Mouse (Mus musculus) kidney, postnatal 25 days (tissue): ENCODE data around the gene Txn2.

Experiments
- DNase-seq, 2 experiments: peaks; one replicate each; pipeline ENCODE4 v3.0.0; 2021; ENCODE audit warnings: mixed read lengths in 2 of 2

Txn2 gene

DNA sequence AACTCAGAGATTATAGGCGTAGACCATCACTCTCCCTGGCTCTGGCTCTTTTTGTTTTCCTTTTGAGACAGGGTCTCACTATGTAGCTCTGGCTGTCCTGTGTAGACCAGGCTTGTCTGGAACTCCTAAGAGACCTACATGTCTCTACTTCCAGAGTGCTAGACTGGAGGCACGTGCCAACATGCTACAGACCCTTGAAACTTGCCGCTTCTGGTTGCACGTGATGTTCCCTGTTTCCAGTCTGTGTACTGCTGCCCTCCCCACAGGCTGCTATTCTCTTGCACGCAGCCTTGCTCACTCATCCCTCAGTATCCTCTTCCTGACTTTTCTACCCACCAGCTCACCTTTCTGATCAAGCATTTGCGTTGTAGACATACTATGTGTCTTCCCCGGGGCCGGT lies 22.7 kb downstream of the Txn2 start:
- DNase-seq: peak in 1 of 2 experiments; percentile 46

DNA sequence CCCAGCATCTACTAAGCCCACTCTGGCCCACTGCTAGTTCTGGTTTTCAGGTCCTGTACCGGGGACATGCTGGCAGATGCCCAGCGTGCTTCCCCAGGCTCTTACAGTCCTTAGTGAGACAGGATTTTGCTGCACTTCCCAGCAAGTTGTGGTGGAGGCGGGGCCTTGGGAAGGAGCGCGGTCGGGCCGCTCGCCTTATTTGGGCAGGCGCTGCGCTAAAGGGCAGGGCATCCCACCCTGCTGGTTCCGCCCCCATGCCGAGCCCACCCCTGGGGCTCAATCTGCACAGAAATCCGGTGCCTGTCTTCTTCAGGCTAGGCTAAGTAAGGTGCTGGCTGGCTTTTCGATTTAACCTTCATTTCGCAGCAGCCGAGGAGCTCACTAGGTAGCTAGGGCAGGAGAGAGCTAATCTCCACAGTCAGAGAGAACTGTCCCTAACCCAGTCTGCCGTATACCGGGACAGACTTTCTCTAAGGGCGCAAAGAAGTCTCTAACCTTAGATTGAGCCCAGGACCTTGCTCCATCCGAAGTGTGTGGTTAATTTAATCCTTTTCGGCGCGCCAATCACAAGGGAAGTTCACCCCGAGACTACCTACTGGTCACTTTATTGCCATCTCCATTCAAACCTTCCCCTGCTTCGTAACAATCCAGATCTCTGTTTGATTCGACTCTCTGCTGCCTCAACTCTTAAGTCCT lies 23.4 kb downstream of the Txn2 start:
- DNase-seq: peak; percentile 82 to 92

DNA sequence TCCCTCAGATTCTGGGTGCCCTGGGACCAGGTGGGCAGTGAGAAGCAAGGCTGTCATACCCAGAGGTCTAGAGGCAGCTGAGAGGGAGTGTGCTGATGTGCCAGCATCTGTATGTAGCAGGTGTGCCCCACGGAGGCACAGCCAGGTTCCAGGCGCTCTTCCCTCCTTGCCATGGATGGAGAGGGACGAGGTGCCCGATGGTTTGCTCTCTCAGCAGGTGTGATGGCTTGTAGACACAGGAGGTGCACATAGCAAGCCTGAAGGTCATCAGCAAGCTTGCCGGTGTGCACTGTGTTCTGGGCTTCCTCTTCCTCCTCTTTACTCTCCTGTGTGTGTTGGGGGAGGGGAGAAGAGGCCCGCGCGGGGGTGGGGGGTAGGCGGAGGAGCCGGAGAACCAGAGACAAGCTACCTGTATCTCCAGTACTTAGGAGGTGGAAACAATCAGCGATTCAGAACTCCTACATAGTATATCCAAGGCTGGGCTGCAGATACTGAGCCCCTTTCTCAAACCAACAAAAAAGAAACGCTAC lies 24.4 kb downstream of the Txn2 start:
- DNase-seq: peak in 1 of 2 experiments; percentile 42

DNA sequence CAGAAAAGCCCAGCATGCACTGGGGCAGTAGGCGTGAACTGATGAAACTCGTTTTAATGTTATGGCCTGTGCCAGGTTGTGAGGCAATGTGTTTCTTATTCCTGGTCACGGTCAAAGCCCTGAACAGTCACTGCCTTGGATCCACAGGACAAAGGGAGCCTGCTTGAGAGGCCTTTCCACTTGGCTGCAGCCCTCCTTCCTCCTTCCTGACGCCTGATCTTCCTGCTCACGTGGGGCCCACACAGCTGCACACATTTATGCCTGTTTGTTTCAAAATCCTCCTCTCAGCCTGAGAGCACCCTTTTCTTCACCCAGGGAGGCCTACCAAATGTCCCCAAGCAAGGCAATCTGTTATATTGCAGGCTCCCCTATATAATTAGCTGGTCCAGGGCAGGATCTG lies 25.6 kb downstream of the Txn2 start:
- DNase-seq: peak; percentile 41 to 77

DNA sequence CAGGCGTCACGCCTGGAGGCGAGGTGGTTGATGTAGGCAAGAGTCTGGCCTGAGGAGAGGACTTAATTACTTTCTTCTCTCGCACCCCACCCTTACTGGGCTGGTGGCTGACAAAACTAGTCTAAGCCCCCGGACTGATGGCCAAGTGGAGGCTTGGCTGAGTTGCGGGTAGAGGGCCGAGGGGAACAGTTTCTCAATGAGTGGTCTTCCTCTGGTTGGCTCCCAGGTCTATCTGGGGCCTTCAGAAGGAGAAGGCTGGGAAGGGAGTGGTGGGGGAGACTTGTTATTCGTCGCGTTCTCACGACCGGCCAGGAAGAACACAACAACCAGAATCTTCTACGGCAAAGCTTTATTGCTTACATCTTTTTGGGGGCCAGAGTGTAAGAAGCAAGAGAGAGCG lies 33.9 kb downstream of the Txn2 start:
- DNase-seq: peak in 1 of 2 experiments; percentile 37

DNA sequence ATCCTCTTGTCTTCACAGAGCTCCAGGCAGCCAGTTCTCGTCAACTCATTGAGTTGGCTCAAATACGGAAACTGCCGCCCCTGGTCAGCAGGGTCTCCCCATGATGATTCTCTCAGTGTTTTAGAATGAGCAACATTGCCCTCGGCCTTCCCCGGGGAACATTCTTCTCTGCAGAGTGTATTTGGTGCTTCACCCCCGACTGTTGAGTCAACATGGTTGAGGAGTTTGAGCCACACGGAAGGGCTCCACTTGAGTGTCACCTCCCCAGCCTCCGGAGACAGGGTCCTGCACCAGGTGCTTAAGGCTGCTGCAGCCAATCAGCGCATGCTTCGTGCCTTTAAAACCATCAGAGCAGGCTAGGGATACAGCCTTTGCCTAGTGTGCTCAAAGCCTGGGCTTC lies 35.5 kb downstream of the Txn2 start:
- no peak for DNase-seq

DNA sequence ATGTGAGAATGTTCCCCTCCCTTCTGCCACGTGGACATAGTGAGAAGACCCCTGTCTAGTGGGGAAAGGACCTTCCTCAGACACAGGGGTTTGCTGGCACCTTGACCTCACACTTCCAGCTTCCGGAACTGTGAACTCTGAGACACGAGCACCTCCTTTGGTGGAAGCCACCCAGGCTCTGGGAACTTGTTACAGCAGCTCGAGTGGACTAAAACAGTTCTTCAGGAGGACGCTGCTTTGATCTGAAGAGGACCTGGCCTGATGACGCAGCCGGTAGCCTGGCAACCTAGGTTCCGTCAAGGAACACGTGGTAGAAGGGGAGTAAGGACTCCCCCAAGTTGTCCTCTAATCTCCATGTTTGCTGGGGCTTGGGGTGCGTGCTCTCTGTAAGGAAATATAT lies 36.4 kb downstream of the Txn2 start:
- DNase-seq: no peak

DNA sequence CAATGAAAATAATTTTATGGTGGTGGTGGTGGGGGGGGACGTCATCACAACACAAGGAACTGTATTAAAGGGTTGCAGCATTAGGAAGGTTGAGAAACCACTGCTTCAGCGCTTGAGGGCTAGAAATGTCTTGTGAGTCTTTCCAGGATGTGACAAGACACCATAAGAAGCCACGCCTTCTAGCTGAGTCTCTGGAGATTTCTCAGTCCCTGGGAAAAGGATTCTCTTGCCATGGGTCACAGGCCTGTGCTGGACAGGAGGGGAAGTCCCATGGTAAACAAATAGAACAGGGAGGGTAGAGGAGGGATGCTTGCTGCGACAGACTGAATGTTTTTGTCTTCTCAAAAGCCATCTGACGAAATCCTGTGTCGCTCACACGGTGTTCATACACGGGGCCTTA lies 37.0 kb downstream of the Txn2 start:
- DNase-seq: peak; percentile 65 to 78

DNA sequence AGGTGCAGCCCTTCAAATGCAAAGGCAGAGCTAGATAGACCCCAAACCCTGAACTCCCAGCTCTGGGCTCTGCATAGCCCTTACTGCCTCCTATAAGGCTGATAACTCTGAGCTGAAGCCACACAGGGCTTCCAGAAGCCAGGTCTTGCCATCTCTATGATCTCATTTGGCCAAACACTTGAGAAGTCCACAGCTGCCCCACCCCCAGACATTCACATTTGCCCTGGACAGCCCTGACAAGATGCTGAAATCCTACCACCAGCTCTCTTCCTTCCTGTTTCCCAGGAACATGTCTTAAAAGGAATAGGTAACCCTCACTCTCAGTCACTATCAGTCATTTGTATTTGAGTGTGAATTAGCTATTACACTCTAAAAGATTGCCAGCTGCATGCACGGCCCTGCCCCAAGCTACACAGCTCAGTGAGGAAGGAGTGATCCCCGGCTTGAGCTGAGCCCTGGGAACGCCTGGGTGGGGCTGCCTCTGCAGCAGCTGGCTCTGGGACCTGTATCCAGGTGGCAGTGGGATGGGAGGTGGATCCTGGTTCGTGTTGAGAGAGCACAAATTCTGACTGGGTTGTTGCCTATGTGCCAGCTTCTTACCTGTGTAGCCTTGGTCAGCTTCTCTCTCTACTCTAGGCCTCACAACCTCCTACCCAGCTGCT lies 38.9 kb downstream of the Txn2 start:
- peak in 1 of 2 experiments; percentile 33 for DNase-seq

DNA sequence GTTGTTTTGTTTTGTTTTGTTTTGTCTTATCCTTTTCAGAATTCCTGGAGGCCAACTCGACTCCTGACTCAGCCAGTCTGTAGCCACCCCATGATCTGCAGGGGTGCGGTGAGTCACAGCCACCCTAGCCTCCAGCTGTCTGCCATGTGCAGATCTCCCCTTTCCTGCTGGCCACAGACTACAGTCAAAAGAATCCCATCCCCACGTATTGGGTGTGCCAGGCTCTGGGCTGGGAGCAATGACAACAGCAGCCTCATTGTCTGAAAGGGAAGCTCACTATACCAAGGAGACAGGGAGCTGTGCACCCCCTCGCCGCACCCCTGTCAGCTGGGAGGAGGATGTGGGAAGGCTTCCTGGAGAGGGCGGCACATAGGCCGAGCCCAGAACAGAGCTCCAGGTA lies 40.5 kb downstream of the Txn2 start:
- DNase-seq: peak in 1 of 2 experiments; percentile 37

DNA sequence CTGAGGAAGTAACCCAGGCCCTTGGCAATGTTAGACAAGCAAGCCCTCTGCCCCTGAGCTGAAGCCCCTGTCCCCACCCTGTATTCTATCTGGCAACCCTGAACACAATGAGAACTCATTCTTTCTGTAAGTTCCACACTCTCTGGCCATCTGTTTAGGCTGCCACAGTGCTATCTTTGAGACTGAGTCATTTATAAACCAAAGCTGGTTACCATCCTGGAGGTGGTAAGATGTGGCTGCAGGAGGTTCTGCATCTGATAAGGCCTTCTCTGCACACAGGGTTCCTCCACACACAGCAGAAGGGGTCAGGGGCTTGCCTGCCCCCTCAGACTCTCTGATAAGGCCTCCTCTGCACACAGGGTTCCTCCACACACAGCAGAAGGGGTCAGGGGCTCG lies 41.7 kb downstream of the Txn2 start:
- no peak for DNase-seq

DNA sequence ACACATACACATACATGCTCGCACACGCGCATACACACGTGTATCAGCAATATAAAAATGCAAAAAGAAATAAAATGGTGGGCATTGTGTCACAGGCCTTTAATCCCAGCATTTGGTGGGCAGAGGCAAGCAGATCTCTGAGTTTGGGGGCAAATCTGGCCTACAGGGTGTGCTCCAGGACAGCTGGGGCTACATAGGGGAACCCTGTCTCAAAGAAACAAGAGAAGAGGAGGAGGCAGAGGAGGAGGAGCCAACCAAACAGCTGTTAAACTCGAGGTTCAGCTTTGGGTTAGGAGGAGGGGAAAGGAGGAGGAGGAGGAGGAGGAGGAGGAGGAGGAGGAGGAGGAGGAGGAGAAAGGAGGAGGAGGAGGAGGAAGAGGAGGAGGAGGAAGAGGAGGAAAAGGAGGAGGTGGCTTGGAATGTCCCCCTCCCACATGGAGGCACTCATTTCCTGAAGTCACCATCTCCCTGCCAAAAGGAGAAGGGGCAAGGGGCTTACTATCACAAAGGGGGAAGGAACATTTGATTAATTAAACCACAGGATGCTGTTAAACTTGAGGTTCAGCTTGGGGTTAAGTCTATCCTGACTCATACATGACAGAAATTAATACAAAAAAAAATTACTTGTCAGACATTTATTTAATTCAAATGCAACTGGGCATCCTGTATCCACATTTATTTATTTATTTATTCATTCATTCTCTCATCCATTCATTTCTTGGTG lies 42.3 kb downstream of the Txn2 start:
- peak in 1 of 2 experiments; percentile 52 for DNase-seq

DNA sequence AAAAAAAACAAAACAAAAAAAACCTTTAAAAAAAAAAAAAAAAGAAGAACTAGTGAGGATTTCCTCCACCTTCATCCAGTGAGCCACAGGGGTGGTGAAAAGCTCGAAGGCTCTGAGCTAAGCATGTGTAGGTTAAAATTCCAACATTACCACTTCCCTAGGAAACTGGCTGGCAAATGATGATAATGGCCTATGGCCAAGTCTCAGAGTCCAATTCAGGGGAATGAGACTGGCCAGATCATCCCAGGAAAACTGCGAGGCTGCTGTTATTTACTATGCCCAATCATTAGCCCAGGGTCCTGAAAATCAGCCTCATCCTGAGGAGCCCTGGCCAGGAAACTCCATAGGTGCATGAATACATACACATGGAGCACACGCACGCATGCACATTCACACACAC lies 42.9 kb downstream of the Txn2 start:
- DNase-seq: peak; percentile 57 to 63

DNA sequence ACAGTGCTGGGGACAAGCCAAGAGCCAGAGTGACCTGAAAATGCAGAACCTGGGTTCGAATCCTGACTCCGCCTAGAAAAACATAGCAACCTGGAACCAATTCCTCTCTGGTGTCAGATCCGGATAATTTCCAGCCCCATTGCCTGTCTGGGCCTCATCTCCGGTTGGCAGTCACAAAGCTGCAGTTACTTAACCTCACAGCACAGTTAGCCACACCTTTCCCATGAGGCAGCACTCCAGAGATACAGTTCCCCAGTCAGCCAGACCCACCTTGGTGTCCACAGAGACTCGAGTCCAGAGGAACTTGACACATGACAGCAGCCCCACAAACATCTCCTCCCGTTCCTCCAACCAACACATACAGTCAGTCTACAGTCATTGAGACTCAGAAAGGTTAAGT lies 43.6 kb downstream of the Txn2 start:
- no peak for DNase-seq

DNA sequence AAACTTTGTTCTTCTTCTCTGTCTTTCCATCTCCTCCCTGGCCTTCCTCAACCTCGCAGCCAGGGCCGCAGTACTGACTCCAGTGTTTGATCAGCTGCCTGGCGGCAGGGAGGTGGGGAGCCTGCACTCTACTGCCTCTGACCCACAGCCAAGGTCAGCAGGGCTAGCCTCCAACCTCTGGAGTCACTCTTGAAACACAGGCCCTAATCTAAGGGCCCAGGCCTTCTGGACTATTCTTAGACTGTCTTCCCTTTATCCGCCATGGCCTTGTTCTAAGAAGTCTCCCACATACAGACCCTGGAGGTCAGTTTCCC lies 45.2 kb downstream of the Txn2 start:
- DNase-seq: peak; percentile 32 to 52

DNA sequence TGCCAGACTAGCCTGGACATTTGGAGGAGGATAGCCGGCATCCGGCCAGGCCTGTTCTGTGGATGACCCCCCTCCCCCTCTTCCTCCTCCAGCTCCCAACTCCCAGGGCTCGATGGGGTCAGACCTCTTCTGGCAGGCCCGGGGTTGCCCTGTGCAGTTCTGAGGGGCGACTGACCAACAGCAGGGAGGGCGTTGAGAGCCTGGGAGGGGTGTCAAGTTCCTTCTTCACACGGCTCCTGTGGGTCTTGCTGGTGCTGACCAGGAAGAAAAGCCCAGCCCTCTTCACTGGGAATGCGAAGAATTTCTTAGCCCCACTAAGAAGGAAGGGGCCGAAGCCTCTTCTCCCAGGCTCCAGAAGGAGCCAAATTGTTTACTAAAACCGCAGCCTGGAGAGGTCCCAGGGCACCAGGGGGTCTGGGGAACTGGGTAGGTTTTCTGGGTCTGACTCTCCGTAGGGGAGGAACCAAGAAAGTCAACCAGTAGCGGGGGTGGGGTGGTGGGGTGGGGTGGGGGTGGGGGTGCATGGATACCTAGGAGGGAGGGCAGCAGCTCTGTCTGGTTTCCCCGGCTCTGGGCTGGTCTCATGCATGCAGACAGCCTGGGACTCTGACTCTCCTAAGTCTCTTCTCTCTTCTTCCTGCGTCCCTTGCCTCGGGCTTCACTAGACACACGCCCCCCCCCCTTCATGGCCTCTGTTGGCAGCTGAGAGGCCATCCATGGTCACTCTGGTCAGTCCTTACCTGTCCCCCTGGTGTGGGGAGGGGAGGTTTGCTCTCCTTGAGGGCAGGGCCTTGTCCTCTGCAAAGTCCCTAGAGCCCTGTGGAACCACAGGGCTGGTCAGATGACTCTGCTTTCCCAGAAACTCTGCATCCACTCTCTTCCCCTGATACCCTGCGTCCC lies 45.8 kb downstream of the Txn2 start:
- DNase-seq: peak; percentile 67 to 79

DNA sequence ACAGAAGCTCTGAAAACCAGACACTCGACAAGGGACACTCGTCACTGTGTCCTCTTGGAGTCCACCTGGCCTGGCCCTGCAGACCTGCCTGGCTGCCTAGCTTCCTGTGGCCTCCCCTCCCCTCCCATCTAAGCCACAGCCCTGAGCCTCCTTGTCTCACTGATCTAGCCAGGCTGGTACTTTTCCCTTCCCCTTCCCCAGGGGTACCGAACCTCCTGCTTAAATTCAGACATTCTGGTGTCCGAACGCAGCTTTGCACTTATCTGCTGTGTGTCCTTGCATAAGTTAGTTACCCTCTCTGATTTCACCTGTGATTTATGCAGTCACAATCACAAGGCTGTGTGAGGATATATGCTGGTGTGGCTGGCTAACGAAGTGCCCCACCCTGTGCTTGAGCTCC lies 46.5 kb downstream of the Txn2 start:
- DNase-seq: no peak

DNA sequence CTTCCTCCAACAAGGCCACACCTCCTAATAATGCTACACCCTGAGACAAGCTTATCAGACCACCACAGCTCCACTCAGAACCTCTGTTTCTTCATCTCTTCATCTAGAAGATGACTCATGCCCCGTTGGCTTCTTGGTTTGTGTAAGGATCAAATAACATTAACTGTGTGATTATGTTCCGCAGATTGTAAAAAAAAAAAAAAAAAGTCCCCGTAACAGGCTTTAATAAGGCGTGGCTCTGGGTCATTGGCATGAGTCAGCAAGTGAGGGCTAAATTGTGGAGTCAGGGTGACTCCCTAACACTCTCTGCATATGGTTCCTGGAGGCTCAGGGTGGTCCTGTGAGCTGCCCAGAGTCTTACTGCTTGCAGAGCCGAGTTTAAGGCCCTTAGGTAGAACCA lies 47.1 kb downstream of the Txn2 start:
- DNase-seq: no peak

DNA sequence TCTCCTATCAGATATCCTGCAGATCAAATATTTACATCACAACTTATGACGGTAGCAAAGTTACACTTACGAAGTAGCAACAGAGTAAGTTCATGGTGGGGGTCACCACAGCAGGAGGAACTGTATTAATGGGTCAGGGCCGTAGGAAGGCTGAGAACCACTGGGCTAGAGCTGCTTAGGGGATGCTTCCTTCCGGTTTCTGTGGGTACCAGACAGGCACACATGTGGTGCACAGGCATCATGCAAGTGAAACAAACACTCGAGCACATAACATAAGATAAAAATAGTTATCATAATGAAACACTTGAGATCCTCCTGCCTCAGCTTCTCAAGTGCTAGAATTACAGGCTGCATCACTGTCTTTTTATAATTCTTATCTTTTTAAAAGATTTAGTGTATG lies 48.1 kb downstream of the Txn2 start:
- no peak for DNase-seq

DNA sequence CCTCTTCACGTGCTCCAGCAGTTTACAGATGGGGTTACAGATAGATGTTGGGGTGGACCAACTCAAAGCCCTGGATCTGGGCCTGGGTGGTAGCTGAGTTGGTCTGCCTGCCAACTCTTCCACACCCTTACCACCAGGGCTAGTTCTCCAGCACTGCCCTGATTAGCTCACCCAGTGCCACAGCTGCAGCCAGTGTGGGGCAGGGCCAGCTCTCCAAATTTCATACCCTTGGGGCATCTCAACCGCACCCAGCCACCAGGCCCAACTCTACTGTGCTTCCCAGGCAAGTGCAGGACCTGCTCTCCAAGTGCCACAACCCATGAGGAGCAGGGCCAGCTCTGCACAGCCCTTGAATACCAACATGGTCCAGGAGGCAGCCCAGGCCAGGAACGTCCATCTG lies 49.0 kb downstream of the Txn2 start:
- no peak for DNase-seq

DNA sequence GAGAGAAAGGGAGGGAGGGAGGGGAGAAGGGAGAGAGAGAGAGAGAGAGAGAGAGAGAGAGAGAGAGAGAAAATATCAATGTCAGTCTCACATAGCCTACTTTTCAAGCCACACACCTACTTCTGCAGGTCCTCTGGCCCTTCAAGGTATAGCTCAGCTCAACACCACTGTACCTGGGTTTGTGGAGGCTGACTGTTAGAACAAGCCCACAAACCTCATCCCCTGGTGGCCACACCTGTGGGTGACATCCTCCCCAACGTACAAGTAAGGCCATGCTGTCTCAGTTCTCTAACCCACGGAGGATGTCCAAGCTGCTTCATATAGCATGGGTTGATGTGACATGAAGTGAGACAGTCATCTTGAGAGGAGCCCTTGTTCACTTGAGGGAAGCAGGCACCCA lies 51.6 kb downstream of the Txn2 start:
- no peak for DNase-seq

DNA sequence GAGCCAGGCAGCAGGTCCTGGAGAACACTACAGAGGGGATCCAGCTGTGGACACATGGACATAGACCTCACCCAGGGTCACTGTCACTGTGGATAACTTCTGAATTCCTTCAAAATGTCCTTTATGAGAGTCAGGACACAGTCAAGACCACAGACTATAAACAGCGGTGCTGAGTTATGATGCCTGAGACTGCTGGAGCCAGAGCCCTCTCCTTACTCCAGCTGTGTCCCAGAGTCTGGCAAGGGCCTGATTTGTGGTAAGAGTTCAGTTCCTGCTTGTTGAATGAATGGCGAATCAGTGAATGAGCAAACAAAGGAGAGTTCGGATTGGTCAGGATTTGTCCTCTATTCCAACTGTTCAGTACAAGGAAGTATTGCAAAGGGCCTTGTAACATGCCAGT lies 52.1 kb downstream of the Txn2 start:
- DNase-seq: peak; percentile 36 to 74

DNA sequence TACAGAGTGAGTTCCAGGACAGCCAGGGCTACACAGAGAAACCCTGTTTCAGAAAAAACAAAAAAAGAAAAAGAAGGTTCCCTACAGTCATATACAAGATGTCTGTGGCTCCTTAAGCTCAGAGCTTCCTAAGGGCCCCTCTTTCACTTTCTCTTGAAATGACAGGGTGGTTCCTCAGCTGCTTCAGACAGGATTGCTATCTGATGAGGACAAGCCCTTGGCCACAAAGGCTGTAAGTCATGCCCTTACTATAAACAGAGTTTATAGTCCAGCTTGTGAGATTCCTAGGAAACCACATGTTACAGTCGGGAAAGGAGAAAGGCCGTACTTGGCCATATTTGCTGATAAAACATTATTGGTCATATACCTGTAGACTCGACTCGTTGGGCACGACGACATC lies 52.9 kb downstream of the Txn2 start:
- DNase-seq: no peak
